Mouse (Mus musculus): ENCODE data around the gene Gm5108. TPM values are rescaled to one million over a fixed set of nuclear protein-coding genes. Genes with fewer than 3 reads are reported as not detected.

The Gm5108 gene
- polyA plus RNA-seq, 1 experiment from 2014 or later = not detected

GRCm38 (mm10) chr5:67961708-67962629 lies 20.5 kb downstream of the Gm5108 start:
- 87% methylated on average over 7 of the region's 7 CpGs for WGBS
- Histone ChIP-seq H3K4me1 (no peaks in the 10 kb centered on the region), H3K4me3 (replicated peaks) (no peak overlapping the region), H3K4me2 (no peak overlapping the region), H3K9ac (replicated peaks) (no peak overlapping the region), H3K27me3 (replicated peaks) (no peaks in the 10 kb centered on the region), H3K9me3 (replicated peaks) (no peaks in the 10 kb centered on the region), H3K36me3 (no peaks in the 10 kb centered on the region), H3K27ac (replicated peaks) (no peak overlapping the region)
- ATAC-seq (ENCODE audit: low FRiP score) = no peak

- H3K36me3 ChIP-seq = no peaks in the 10 kb centered on the region
- H3K9me3 ChIP-seq (replicated peaks) = no peaks in the 10 kb centered on the region
- H3K4me3 ChIP-seq (replicated peaks) = no peak overlapping the region
- no peaks in the 10 kb centered on the region for H3K4me1 ChIP-seq
- no peaks in the 10 kb centered on the region for H3K27me3 ChIP-seq (replicated peaks)
- no peak for ATAC-seq (ENCODE audit: low FRiP score)
- no peak overlapping the region for H3K4me2 ChIP-seq
- WGBS = 45% methylated on average over 7 of the region's 7 CpGs
- no peak overlapping the region for H3K9ac ChIP-seq (replicated peaks)
- no peak overlapping the region for H3K27ac ChIP-seq (replicated peaks)
These were observed 28.1 kb downstream of the Gm5108 start for GRCm38 (mm10) chr5:67969536-67969935.

GRCm38 (mm10) chr5:67981946-67982526 lies 40.6 kb downstream of the Gm5108 start:
- H3K4me1 ChIP-seq = no peaks in the 10 kb centered on the region
- no peaks in the 10 kb centered on the region for H3K36me3 ChIP-seq
- no peak overlapping the region for H3K4me2 ChIP-seq
- no peaks in the 10 kb centered on the region for H3K27me3 ChIP-seq (replicated peaks)
- no peak overlapping the region for H3K27ac ChIP-seq (replicated peaks)
- no peak overlapping the region for H3K9ac ChIP-seq (replicated peaks)
- WGBS = 33% methylated on average over 3 of the region's 3 CpGs
- ATAC-seq (ENCODE audit: low FRiP score) = no peak
- no peaks in the 10 kb centered on the region for H3K9me3 ChIP-seq (replicated peaks)
- no peak overlapping the region for H3K4me3 ChIP-seq (replicated peaks)

- Histone ChIP-seq H3K27ac (replicated peaks) (no peak overlapping the region), H3K36me3 (no peaks in the 10 kb centered on the region), H3K4me1 (no peaks in the 10 kb centered on the region), H3K4me2 (no peak overlapping the region), H3K27me3 (replicated peaks) (no peaks in the 10 kb centered on the region), H3K9me3 (replicated peaks) (no peaks in the 10 kb centered on the region), H3K9ac (replicated peaks) (no peak overlapping the region), H3K4me3 (replicated peaks) (no peak overlapping the region)
- no peak for ATAC-seq (ENCODE audit: low FRiP score)
These were observed 49.0 kb downstream of the Gm5108 start for GRCm38 (mm10) chr5:67990426-67990825.

- ATAC-seq (ENCODE audit: low FRiP score) = no peak
- no peak overlapping the region for H3K4me2 ChIP-seq
- no peaks in the 10 kb centered on the region for H3K27me3 ChIP-seq (replicated peaks)
- WGBS = 96% methylated on average over 6 of the region's 6 CpGs
- H3K9ac ChIP-seq (replicated peaks) = no peak overlapping the region
- H3K36me3 ChIP-seq = no peaks in the 10 kb centered on the region
- no peaks in the 10 kb centered on the region for H3K4me1 ChIP-seq
- H3K9me3 ChIP-seq (replicated peaks) = no peaks in the 10 kb centered on the region
- no peak overlapping the region for H3K27ac ChIP-seq (replicated peaks)
- H3K4me3 ChIP-seq (replicated peaks) = no peak overlapping the region
These were observed 61.1 kb downstream of the Gm5108 start for GRCm38 (mm10) chr5:68002611-68003010.

- no peaks in the 10 kb centered on the region for H3K36me3 ChIP-seq
- no peaks in the 10 kb centered on the region for H3K9me3 ChIP-seq (replicated peaks)
- H3K4me2 ChIP-seq = no peak overlapping the region
- no peak for ATAC-seq (ENCODE audit: low FRiP score)
- H3K27me3 ChIP-seq (replicated peaks) = no peaks in the 10 kb centered on the region
- peak overlapping the region; percentile 18; the same call in 1 of the 2 replicates for H3K27ac ChIP-seq (replicated peaks)
- H3K9ac ChIP-seq (replicated peaks) = no peak overlapping the region
- H3K4me1 ChIP-seq = no peaks in the 10 kb centered on the region
- 21% methylated on average over 2 of the region's 2 CpGs for WGBS
- H3K4me3 ChIP-seq (replicated peaks) = no peak overlapping the region
These were observed 62.4 kb downstream of the Gm5108 start for GRCm38 (mm10) chr5:68003904-68004303.

GRCm38 (mm10) chr5:68004419-68004818 lies 63.0 kb downstream of the Gm5108 start:
- H3K36me3 ChIP-seq = no peaks in the 10 kb centered on the region
- H3K27me3 ChIP-seq (replicated peaks) = no peaks in the 10 kb centered on the region
- H3K4me1 ChIP-seq = no peaks in the 10 kb centered on the region
- no peak overlapping the region for H3K4me2 ChIP-seq
- no peak overlapping the region for H3K9ac ChIP-seq (replicated peaks)
- no peak overlapping the region for H3K4me3 ChIP-seq (replicated peaks)
- no peak for ATAC-seq (ENCODE audit: low FRiP score)
- WGBS = 60% methylated on average over 2 of the region's 2 CpGs
- 0 out of 2 replicates have a peak overlapping the region, but pooled peaks have one; percentile 1 for H3K27ac ChIP-seq (replicated peaks)
- H3K9me3 ChIP-seq (replicated peaks) = no peaks in the 10 kb centered on the region

GRCm38 (mm10) chr5:68007074-68007473 lies 65.6 kb downstream of the Gm5108 start:
- no peaks in the 10 kb centered on the region for H3K36me3 ChIP-seq
- no peak overlapping the region for H3K9ac ChIP-seq (replicated peaks)
- H3K4me2 ChIP-seq = no peak overlapping the region
- H3K27ac ChIP-seq (replicated peaks) = no peak overlapping the region
- H3K27me3 ChIP-seq (replicated peaks) = no peaks in the 10 kb centered on the region
- H3K4me1 ChIP-seq = no peaks in the 10 kb centered on the region
- no peak for ATAC-seq (ENCODE audit: low FRiP score)
- 89% methylated on average over 4 of the region's 4 CpGs for WGBS
- no peak overlapping the region for H3K4me3 ChIP-seq (replicated peaks)
- no peaks in the 10 kb centered on the region for H3K9me3 ChIP-seq (replicated peaks)

GRCm38 (mm10) chr5:68011569-68011968 lies 70.1 kb downstream of the Gm5108 start:
- Histone ChIP-seq H3K27me3 (replicated peaks) (no peaks in the 10 kb centered on the region), H3K4me3 (replicated peaks) (no peak overlapping the region), H3K9me3 (replicated peaks) (no peaks in the 10 kb centered on the region), H3K4me2 (no peak overlapping the region), H3K36me3 (no peaks in the 10 kb centered on the region), H3K27ac (replicated peaks) (no peak overlapping the region), H3K9ac (replicated peaks) (no peak overlapping the region), H3K4me1 (no peaks in the 10 kb centered on the region)
- WGBS = 91% methylated on average over 3 of the region's 3 CpGs
- ATAC-seq (ENCODE audit: low FRiP score) = no peak

- H3K9me3 ChIP-seq (replicated peaks) = no peaks in the 10 kb centered on the region
- no peak overlapping the region for H3K4me2 ChIP-seq
- H3K9ac ChIP-seq (replicated peaks) = no peak overlapping the region
- H3K27ac ChIP-seq (replicated peaks) = no peak overlapping the region
- no peak overlapping the region for H3K4me3 ChIP-seq (replicated peaks)
- ATAC-seq (ENCODE audit: low FRiP score) = no peak
- no peaks in the 10 kb centered on the region for H3K27me3 ChIP-seq (replicated peaks)
- H3K4me1 ChIP-seq = no peaks in the 10 kb centered on the region
- H3K36me3 ChIP-seq = no peaks in the 10 kb centered on the region
- 13% methylated on average over 4 of the region's 4 CpGs for WGBS
These were observed 71.1 kb downstream of the Gm5108 start for GRCm38 (mm10) chr5:68012618-68013017.

- Histone ChIP-seq H3K27me3 (replicated peaks) (no peaks in the 10 kb centered on the region), H3K9me3 (replicated peaks) (no peaks in the 10 kb centered on the region), H3K27ac (replicated peaks) (no peak overlapping the region), H3K9ac (replicated peaks) (no peak overlapping the region), H3K4me2 (no peak overlapping the region), H3K4me3 (replicated peaks) (no peak overlapping the region), H3K36me3 (no peaks in the 10 kb centered on the region), H3K4me1 (no peaks in the 10 kb centered on the region)
- 84% methylated on average over 2 of the region's 2 CpGs for WGBS
- ATAC-seq (ENCODE audit: low FRiP score) = no peak
These were observed 79.4 kb downstream of the Gm5108 start for GRCm38 (mm10) chr5:68020870-68021269.
